Mouse (Mus musculus): Measurements from ENCODE around the gene Art3. TPM values are rescaled to one million over a fixed set of nuclear protein-coding genes. Genes with fewer than 3 reads are reported as not detected.
A peak's percentile ranks its signal among the peaks of the same experiment; 100 is the strongest.

Gene Art3
- 5.2 and 5.5 TPM in 2 replicates for polyA plus RNA-seq (2015; fragmentation: Nextera tagmentation; extraction: Ambion mirVana)

GRCm38 (mm10) chr5:92331635-92332338 lies at the start of gene Art3:
TSS of gene Art3 (plus strand) at chr5:92331827.
- H3K4me2 ChIP-seq (replicated peaks) = no peak within 1 kb of the TSS
- ATAC-seq (ENCODE audit: low FRiP score, low read depth) = no peak
- H3K27ac ChIP-seq = peak within 1 kb of the TSS; percentile 49; the same call in 1 of the 2 replicates
- no peaks in the 10 kb centered on the region for H3K9me3 ChIP-seq
- H3K27me3 ChIP-seq = no peaks in the 10 kb centered on the region
- no peak within 1 kb of the TSS for H3K9ac ChIP-seq
- no peaks in the 10 kb centered on the region for H3K36me3 ChIP-seq
- H3K4me3 ChIP-seq = no peak within 1 kb of the TSS
- peaks cover 4% of the 10 kb centered on the region for H3K4me1 ChIP-seq
- 89% methylated on average over 17 of the region's 17 CpGs for WGBS

GRCm38 (mm10) chr5:92282571-92282970 lies 49.1 kb upstream of the Art3 start:
- no peak for ATAC-seq (ENCODE audit: low FRiP score, low read depth)
- no peak overlapping the region for H3K4me3 ChIP-seq
- no peaks in the 10 kb centered on the region for H3K27me3 ChIP-seq
- peaks cover 31% of the 10 kb centered on the region for H3K36me3 ChIP-seq
- no peak overlapping the region for H3K9ac ChIP-seq
- 75% methylated on average over 4 of the region's 4 CpGs for WGBS
- H3K27ac ChIP-seq = no peak overlapping the region
- peaks cover 10% of the 10 kb centered on the region for H3K4me1 ChIP-seq
- H3K9me3 ChIP-seq = no peaks in the 10 kb centered on the region
- no peak overlapping the region for H3K4me2 ChIP-seq (replicated peaks)

GRCm38 (mm10) chr5:92283107-92283506 lies 48.5 kb upstream of the Art3 start:
- Histone ChIP-seq H3K36me3 (peaks cover 37% of the 10 kb centered on the region), H3K27me3 (no peaks in the 10 kb centered on the region), H3K4me3 (no peak overlapping the region), H3K4me2 (replicated peaks) (no peak overlapping the region), H3K27ac (no peak overlapping the region), H3K9me3 (no peaks in the 10 kb centered on the region), H3K9ac (no peak overlapping the region), H3K4me1 (peaks cover 9% of the 10 kb centered on the region)
- 67% methylated on average over 3 of the region's 3 CpGs for WGBS
- ATAC-seq (ENCODE audit: low FRiP score, low read depth) = no peak

- no peak for ATAC-seq (ENCODE audit: low FRiP score, low read depth)
- no peaks in the 10 kb centered on the region for H3K9me3 ChIP-seq
- peaks cover 82% of the 10 kb centered on the region for H3K36me3 ChIP-seq
- H3K4me1 ChIP-seq = no peaks in the 10 kb centered on the region
- H3K4me2 ChIP-seq (replicated peaks) = no peak overlapping the region
- H3K27ac ChIP-seq = no peak overlapping the region
- no peak overlapping the region for H3K9ac ChIP-seq
- no peak overlapping the region for H3K4me3 ChIP-seq
- 87% methylated on average over 6 of the region's 6 CpGs for WGBS
- H3K27me3 ChIP-seq = no peaks in the 10 kb centered on the region
Measured at GRCm38 (mm10) chr5:92287840-92288239, 43.8 kb upstream of the Art3 start.

- Histone ChIP-seq H3K9ac (no peak overlapping the region), H3K4me2 (replicated peaks) (no peak overlapping the region), H3K4me3 (no peak overlapping the region), H3K27me3 (no peaks in the 10 kb centered on the region), H3K4me1 (no peaks in the 10 kb centered on the region), H3K9me3 (no peaks in the 10 kb centered on the region), H3K27ac (no peak overlapping the region), H3K36me3 (peaks cover 96% of the 10 kb centered on the region)
- 91% methylated on average over 6 of the region's 6 CpGs for WGBS
- ATAC-seq (ENCODE audit: low FRiP score, low read depth) = no peak
Measured at GRCm38 (mm10) chr5:92291652-92292414, 39.8 kb upstream of the Art3 start.

GRCm38 (mm10) chr5:92294525-92294924 lies 37.1 kb upstream of the Art3 start:
- peaks cover 94% of the 10 kb centered on the region for H3K36me3 ChIP-seq
- H3K4me1 ChIP-seq = no peaks in the 10 kb centered on the region
- H3K4me2 ChIP-seq (replicated peaks) = no peak overlapping the region
- H3K9me3 ChIP-seq = no peaks in the 10 kb centered on the region
- no peak for ATAC-seq (ENCODE audit: low FRiP score, low read depth)
- no peak overlapping the region for H3K27ac ChIP-seq
- H3K9ac ChIP-seq = no peak overlapping the region
- H3K4me3 ChIP-seq = no peak overlapping the region
- 91% methylated on average over 2 of the region's 2 CpGs for WGBS
- H3K27me3 ChIP-seq = no peaks in the 10 kb centered on the region

- H3K9me3 ChIP-seq = no peaks in the 10 kb centered on the region
- no peaks in the 10 kb centered on the region for H3K27me3 ChIP-seq
- H3K4me3 ChIP-seq = no peak overlapping the region
- WGBS = 91% methylated on average over 13 of the region's 13 CpGs
- no peak overlapping the region for H3K27ac ChIP-seq
- H3K4me2 ChIP-seq (replicated peaks) = no peak overlapping the region
- no peak for ATAC-seq (ENCODE audit: low FRiP score, low read depth)
- H3K4me1 ChIP-seq = no peaks in the 10 kb centered on the region
- H3K9ac ChIP-seq = no peak overlapping the region
- peaks cover 93% of the 10 kb centered on the region for H3K36me3 ChIP-seq
Measured at GRCm38 (mm10) chr5:92302149-92302840, 29.3 kb upstream of the Art3 start.

- 85% methylated on average over 3 of the region's 3 CpGs for WGBS
- Histone ChIP-seq H3K9ac (no peak overlapping the region), H3K27ac (no peak overlapping the region), H3K4me3 (no peak overlapping the region), H3K4me2 (replicated peaks) (no peak overlapping the region), H3K36me3 (peaks cover 76% of the 10 kb centered on the region), H3K4me1 (peaks cover 12% of the 10 kb centered on the region), H3K9me3 (no peaks in the 10 kb centered on the region), H3K27me3 (no peaks in the 10 kb centered on the region)
- no peak for ATAC-seq (ENCODE audit: low FRiP score, low read depth)
Measured at GRCm38 (mm10) chr5:92304291-92304690, 27.3 kb upstream of the Art3 start.

GRCm38 (mm10) chr5:92309681-92310511 lies 21.7 kb upstream of the Art3 start, which contains the start of gene Sdad1:
TSS of gene Sdad1 (minus strand) at chr5:92310479.
- peak; percentile 94 for ATAC-seq (ENCODE audit: low FRiP score, low read depth)
- H3K27me3 ChIP-seq = no peaks in the 10 kb centered on the region
- H3K9me3 ChIP-seq = no peaks in the 10 kb centered on the region
- peaks cover 17% of the 10 kb centered on the region for H3K4me1 ChIP-seq
- H3K27ac ChIP-seq = 0 out of 2 replicates have a peak within 1 kb of the TSS, but pooled peaks have one; percentile 18
- peak within 1 kb of the TSS; percentile 78 for H3K4me2 ChIP-seq (replicated peaks)
- WGBS = 2% methylated on average over 41 of the region's 41 CpGs
- H3K36me3 ChIP-seq = peaks cover 21% of the 10 kb centered on the region
- peak within 1 kb of the TSS; percentile 77 for H3K9ac ChIP-seq
- peak within 1 kb of the TSS; percentile 81 for H3K4me3 ChIP-seq

GRCm38 (mm10) chr5:92312046-92312715 lies 19.4 kb upstream of the Art3 start:
- 13% methylated on average over 13 of the region's 13 CpGs for WGBS
- no peak overlapping the region for H3K4me3 ChIP-seq
- peaks cover 17% of the 10 kb centered on the region for H3K4me1 ChIP-seq
- H3K9me3 ChIP-seq = no peaks in the 10 kb centered on the region
- no peaks in the 10 kb centered on the region; the same call in 1 of the 2 replicates for H3K36me3 ChIP-seq
- no peak overlapping the region for H3K27ac ChIP-seq
- 0 out of 2 replicates have a peak overlapping the region, but pooled peaks have one; percentile 15 for H3K4me2 ChIP-seq (replicated peaks)
- ATAC-seq (ENCODE audit: low FRiP score, low read depth) = no peak
- no peak overlapping the region for H3K9ac ChIP-seq
- H3K27me3 ChIP-seq = no peaks in the 10 kb centered on the region

- ATAC-seq (ENCODE audit: low FRiP score, low read depth) = no peak
- Histone ChIP-seq H3K36me3 (no peaks in the 10 kb centered on the region), H3K4me2 (replicated peaks) (no peak overlapping the region), H3K27me3 (no peaks in the 10 kb centered on the region), H3K9me3 (no peaks in the 10 kb centered on the region), H3K27ac (no peak overlapping the region), H3K4me3 (no peak overlapping the region), H3K4me1 (peaks cover 10% of the 10 kb centered on the region), H3K9ac (no peak overlapping the region)
- whole genome bisulfite sequencing = 79% methylated on average over 7 of the region's 7 CpGs
Measured at GRCm38 (mm10) chr5:92313776-92314175, 17.9 kb upstream of the Art3 start.

Measured in limb, embryonic 13.5 days (tissue).